Mouse (Mus musculus) kidney, embryonic 16.5 days (tissue): ENCODE measurements around the gene Rrp7a. TPM values are rescaled to one million over a fixed set of nuclear protein-coding genes. Genes with fewer than 3 reads are reported as not detected.
A peak's percentile ranks its signal among the peaks of the same experiment; 100 is the strongest.

Experiments
- ATAC-seq: fragments of 200-750 bp; cut with Nextera tagmentation; 2 replicates; pipeline ENCODE4 v1.8.0; 2017; ENCODE audit warnings: moderate TSS enrichment; ENCODE audit not compliant: low FRiP score, low TSS enrichment
- H3K27ac ChIP-seq: fragments of 300-500 bp; sonication (generic); 2 replicates; pipeline ENCODE4 v1.5.1; 2014; ENCODE audit warnings: low read length
- H3K27me3 ChIP-seq: fragments of 300-500 bp; sonication (generic); 2 replicates; pipeline ENCODE4 v1.6.1; 2014; ENCODE audit warnings: low read length, control low read depth, mixed read lengths; ENCODE audit not compliant: insufficient read depth
- H3K36me3 ChIP-seq: fragments of 300-500 bp; sonication (generic); 2 replicates; pipeline ENCODE4 v1.6.1; 2014; ENCODE audit warnings: low read length, control low read depth, mixed read lengths; ENCODE audit not compliant: insufficient read depth
- H3K4me1 ChIP-seq: fragments of 300-500 bp; sonication (generic); 2 replicates; pipeline ENCODE4 v1.6.1; 2014; ENCODE audit warnings: low read length, control low read depth, mixed read lengths; ENCODE audit not compliant: insufficient read depth
- H3K4me2 ChIP-seq: fragments of 300-500 bp; sonication (generic); replicated peaks from 2 replicates; pipeline ENCODE4 v1.6.1; 2014; ENCODE audit warnings: low read depth, low read length
- H3K4me3 ChIP-seq: fragments of 300-500 bp; sonication (generic); 2 replicates; pipeline ENCODE4 v1.5.1; 2014; ENCODE audit warnings: mild to moderate bottlenecking, low read length
- H3K9ac ChIP-seq: fragments of 300-500 bp; sonication (generic); replicated peaks from 2 replicates; pipeline ENCODE4 v1.6.1; 2014; ENCODE audit warnings: low read length
- H3K9me3 ChIP-seq: fragments of 300-500 bp; sonication (generic); 2 replicates; pipeline ENCODE4 v1.6.1; 2016; ENCODE audit warnings: low read length, control low read depth
- WGBS: fragments of 180-500 bp; shearing (Covaris S2); extraction: QIAGEN DNeasy Blood & Tissue Kit; methylation state at CpG from one replicate; pipeline ENCODE4 v1.1.7; 2014; 5-methylcytosine and 5-hydroxymethylcytosine counted together
- polyA plus RNA-seq: library from polyadenylated mRNA; unstranded; fragments of >200 nt; fragmentation: Nextera tagmentation; extraction: Ambion mirVana; gene quantifications from 2 replicates; pipeline ENCODE4 v1.2.1, GENCODE M21; 2015

Rrp7a gene
- polyA plus RNA-seq, 1 experiment from 2014 or later = 67.5 TPM

DNA sequence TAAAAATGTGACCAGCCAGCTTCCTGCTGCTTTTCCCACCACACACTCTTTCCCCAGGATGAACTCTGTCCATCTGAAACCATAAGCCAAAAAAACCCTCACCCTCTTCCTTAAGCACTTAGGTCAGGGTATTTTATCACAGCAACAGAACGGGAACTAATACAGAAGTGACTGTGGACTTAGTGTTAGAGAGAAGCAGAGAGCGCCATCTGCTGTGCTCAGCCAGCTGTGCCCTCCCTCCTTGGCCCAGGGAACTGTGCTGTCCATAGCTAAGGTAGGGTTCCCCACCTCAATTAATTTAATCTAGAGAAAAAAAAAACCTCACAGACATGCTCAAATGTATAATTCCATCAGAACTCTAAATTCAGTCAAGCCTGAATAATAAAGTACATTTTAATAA is 26.7 kb downstream of the Rrp7a start:
- no peak overlapping the region for H3K4me3 ChIP-seq
- peaks cover 10% of the 10 kb centered on the region for H3K4me1 ChIP-seq
- H3K4me2 ChIP-seq = no peak overlapping the region
- H3K9ac ChIP-seq = no peak overlapping the region
- no peaks in the 10 kb centered on the region for H3K36me3 ChIP-seq
- WGBS = 46% methylated on average over 2 of the region's 2 CpGs
- no peak for ATAC-seq
- no peak overlapping the region for H3K27ac ChIP-seq
- no peaks in the 10 kb centered on the region for H3K9me3 ChIP-seq
- 0 out of 2 replicates have a peak, but pooled peaks cover 7% of the 10 kb centered on the region for H3K27me3 ChIP-seq

DNA sequence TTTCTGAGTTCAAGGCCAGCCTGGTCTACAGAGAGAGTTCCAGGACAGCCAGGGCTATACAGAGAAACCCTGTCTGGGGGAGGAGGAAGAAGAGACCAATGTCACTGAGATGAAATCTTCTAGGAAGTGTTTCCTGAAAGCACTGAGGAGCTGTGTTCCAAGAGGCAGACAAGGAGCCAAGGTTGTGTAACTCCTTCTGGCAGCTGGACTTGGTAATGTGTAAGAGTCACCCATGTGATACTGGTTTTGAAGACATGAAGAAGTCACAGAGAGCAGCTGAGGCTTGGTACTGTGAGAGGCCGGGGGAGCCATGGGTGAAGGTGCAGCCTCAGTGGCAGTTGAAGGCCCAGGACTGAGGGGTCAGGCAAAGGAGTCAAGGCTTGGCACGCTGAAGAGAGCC is 28.9 kb downstream of the Rrp7a start:
- no peak overlapping the region for H3K9ac ChIP-seq
- H3K4me1 ChIP-seq = peaks cover 7% of the 10 kb centered on the region; the same call in 1 of the 2 replicates
- no peak overlapping the region for H3K27ac ChIP-seq
- no peaks in the 10 kb centered on the region for H3K9me3 ChIP-seq
- ATAC-seq = no peak
- no peak overlapping the region for H3K4me3 ChIP-seq
- H3K27me3 ChIP-seq = peaks cover 16% of the 10 kb centered on the region
- H3K36me3 ChIP-seq = no peaks in the 10 kb centered on the region
- no peak overlapping the region for H3K4me2 ChIP-seq
- WGBS = 77% methylated on average over 2 of the region's 2 CpGs

DNA sequence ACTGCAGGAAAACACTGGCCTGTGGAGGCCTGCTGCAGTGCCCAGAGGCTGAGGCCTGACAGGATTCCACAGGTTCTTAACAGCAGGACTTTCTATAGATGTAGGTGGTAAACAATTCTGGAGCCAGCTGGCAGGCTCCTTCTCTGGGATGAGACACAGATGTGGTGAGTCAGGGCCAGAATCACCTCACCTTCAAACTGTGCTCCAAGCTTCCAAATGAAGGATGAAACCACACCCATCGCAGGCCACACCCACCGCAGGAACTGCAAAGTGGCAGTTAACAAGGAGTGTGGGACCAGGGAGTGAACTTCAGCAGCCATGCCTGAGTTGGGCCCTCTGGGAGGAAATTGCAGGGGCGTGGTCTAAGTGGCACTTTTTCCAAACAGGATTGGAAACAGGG is 31.7 kb downstream of the Rrp7a start:
- ATAC-seq = no peak
- Histone ChIP-seq H3K9me3 (no peaks in the 10 kb centered on the region), H3K27me3 (peaks cover 11% of the 10 kb centered on the region), H3K4me3 (no peak overlapping the region), H3K36me3 (no peaks in the 10 kb centered on the region), H3K9ac (no peak overlapping the region), H3K4me2 (no peak overlapping the region), H3K4me1 (peaks cover 9% of the 10 kb centered on the region; the same call in 1 of the 2 replicates), H3K27ac (no peak overlapping the region)
- 43% methylated on average over 3 of the region's 3 CpGs for WGBS

- WGBS = 16% methylated on average over 7 of the region's 7 CpGs
- ATAC-seq = no peak
- Histone ChIP-seq H3K4me2 (peak within 1 kb of the TSS; percentile 31), H3K4me3 (peak within 1 kb of the TSS; percentile 5; the same call in 1 of the 2 replicates), H3K36me3 (no peaks in the 10 kb centered on the region), H3K4me1 (peaks cover 12% of the 10 kb centered on the region), H3K9me3 (no peaks in the 10 kb centered on the region), H3K9ac (peak within 1 kb of the TSS; percentile 24; the same call in 1 of the 2 replicates), H3K27ac (no peak within 1 kb of the TSS), H3K27me3 (peaks cover 11% of the 10 kb centered on the region)
These were observed 33.3 kb downstream of the Rrp7a start, which contains the start of gene Serhl for GRCm38 (mm10) chr15:83089429-83089605. Gene Serhl (plus strand): TSS chr15:83089506.

DNA sequence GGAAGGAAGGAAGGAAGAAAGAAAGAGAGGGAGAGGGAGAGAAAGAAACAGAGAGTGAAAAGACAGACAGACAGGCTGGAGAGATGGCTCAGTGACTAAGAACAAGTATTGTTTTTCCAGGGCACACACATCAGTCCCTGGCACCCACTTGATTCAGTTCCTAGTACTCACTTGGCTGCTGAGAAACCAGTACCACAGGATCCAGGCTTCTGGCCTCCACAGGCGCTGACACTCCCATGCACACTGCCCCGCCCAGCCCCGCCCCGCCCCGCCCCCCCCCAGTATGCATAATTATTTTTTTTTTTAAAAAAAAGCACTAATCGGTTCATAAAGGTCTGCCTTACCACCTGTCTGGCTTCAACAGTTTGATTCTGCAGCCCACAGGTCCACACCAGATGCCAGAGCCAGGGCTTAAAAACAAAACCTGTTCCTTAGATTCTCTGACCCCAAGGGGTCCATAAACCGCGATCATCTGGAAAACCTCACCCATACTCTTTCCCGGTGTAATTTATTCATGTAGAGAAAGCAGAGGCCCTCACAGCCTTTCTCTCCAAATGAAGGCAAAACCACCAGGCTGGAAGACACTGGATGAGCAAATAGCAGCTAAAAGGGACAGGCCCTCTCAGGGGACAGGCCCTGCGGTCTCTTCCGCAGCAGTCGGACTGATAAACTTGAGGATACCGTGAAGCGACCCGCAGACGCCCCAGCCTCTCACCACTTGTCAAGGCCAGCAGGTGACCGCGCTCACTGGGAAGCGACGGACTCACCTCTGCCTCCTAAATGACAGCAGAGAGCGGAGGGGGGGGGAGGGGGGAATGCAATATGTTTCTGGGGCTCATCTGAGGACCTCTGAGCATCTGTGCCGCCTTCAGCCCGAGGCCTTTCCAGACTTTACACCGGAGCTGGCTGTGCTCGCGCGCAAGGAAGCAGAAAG is 33.8 kb downstream of the Rrp7a start:
- Histone ChIP-seq H3K4me3 (peak overlapping the region; percentile 5; the same call in 1 of the 2 replicates), H3K9ac (peak overlapping the region; percentile 24; the same call in 1 of the 2 replicates)
- ATAC-seq = no peak

GRCm38 (mm10) chr15:83086636-83087328 is 35.8 kb downstream of the Rrp7a start:
- Histone ChIP-seq H3K4me3 (no peak overlapping the region), H3K4me1 (peaks cover 18% of the 10 kb centered on the region), H3K4me2 (no peak overlapping the region), H3K27me3 (peaks cover 11% of the 10 kb centered on the region), H3K36me3 (no peaks in the 10 kb centered on the region), H3K9me3 (no peaks in the 10 kb centered on the region), H3K27ac (no peak overlapping the region), H3K9ac (no peak overlapping the region)
- no peak for ATAC-seq
- 83% methylated on average over 13 of the region's 13 CpGs for WGBS

More for the DNA sequence above, 33.8 kb downstream of the Rrp7a start:
- Histone ChIP-seq H3K27ac (no peak overlapping the region), H3K9me3 (no peaks in the 10 kb centered on the region), H3K4me1 (peaks cover 18% of the 10 kb centered on the region), H3K4me2 (peak overlapping the region; percentile 31), H3K27me3 (peaks cover 11% of the 10 kb centered on the region), H3K36me3 (no peaks in the 10 kb centered on the region)
- WGBS = 6% methylated on average over 27 of the region's 27 CpGs

DNA sequence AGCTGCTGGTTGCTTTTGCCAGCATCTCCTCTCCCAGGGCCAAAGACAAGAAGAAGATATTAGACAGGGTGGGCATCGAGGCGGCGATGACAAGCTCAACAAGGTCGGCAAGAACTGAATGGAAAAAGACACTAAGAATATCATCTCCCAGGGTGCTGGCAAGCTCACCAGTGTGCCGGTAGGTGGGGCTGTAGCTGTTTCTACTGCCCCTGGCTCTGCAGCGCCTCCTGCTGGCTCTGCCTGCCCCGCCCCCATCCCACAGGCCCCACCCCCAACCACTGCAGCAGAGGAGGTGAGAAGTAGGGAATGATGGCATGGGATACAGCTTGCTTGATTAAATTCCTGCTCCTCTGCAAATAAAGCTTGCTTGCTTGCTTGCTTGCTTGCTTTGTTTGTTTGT is 36.7 kb downstream of the Rrp7a start:
- no peak overlapping the region for H3K27ac ChIP-seq
- H3K36me3 ChIP-seq = no peaks in the 10 kb centered on the region
- no peaks in the 10 kb centered on the region for H3K9me3 ChIP-seq
- H3K9ac ChIP-seq = no peak overlapping the region
- no peak for ATAC-seq
- 31% methylated on average over 7 of the region's 7 CpGs for WGBS
- H3K27me3 ChIP-seq = peaks cover 11% of the 10 kb centered on the region
- peaks cover 18% of the 10 kb centered on the region for H3K4me1 ChIP-seq
- H3K4me2 ChIP-seq = no peak overlapping the region
- H3K4me3 ChIP-seq = no peak overlapping the region

DNA sequence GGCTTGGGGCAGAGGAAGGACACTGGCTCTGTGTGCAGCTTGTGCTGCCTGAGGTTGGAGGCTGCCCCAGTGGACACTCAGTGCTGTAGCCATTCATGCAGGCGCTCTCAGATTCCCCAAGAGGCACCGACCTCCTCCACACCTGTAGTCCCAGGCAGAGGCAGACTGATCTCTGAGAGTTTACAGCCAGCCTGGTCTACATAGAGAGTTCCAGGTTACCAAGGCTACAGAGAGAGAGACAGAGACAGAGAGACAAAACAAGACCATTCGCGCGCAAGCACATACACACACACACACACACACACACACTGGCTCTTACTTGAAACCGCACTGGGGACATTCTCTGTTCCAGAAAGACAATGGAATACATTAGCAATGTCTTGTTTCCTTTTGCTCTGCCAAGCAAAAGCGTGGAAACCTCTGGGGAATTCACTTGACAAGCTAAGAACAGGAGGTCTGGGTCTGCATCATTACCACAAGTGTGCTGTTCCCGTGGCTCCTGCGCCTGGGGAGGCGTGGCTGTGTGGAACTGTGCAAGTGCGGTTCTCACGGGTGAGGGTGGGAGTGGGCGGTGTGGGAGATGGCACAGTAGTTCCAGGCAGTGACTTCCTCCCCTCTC is 38.5 kb downstream of the Rrp7a start:
- Histone ChIP-seq H3K27ac (no peak overlapping the region), H3K4me3 (no peak overlapping the region), H3K4me1 (peaks cover 16% of the 10 kb centered on the region), H3K9ac (no peak overlapping the region), H3K27me3 (peaks cover 4% of the 10 kb centered on the region; the same call in 1 of the 2 replicates), H3K9me3 (no peaks in the 10 kb centered on the region), H3K36me3 (no peaks in the 10 kb centered on the region), H3K4me2 (no peak overlapping the region)
- ATAC-seq = peak; percentile 51; the same call in 1 of the 2 replicates
- WGBS = 48% methylated on average over 13 of the region's 13 CpGs

- ATAC-seq = no peak
- no peak overlapping the region for H3K9ac ChIP-seq
- peaks cover 11% of the 10 kb centered on the region; the same call in 1 of the 2 replicates for H3K4me1 ChIP-seq
- no peaks in the 10 kb centered on the region for H3K27me3 ChIP-seq
- no peaks in the 10 kb centered on the region for H3K9me3 ChIP-seq
- H3K27ac ChIP-seq = no peak overlapping the region
- no peaks in the 10 kb centered on the region for H3K36me3 ChIP-seq
- WGBS = 68% methylated on average over 5 of the region's 5 CpGs
- no peak overlapping the region for H3K4me2 ChIP-seq
- no peak overlapping the region for H3K4me3 ChIP-seq
These were observed 39.1 kb downstream of the Rrp7a start for GRCm38 (mm10) chr15:83083530-83083929.
